Mouse (Mus musculus): Measurements from ENCODE around the gene Rab40c.
"Not testable (repeated sequence)": the region's sequence is repeated elsewhere in the genome, so short reads cannot be mapped to it uniquely, and the experiment has no call there.

The Rab40c gene

GRCm38 (mm10) chr17:25875171-25876136, 44.1 kb downstream of the Rab40c start:
- peak; percentile 82 for DNase-seq (ENCODE audit: low spot score)

GRCm38 (mm10) chr17:25874721-25875170, 44.8 kb downstream of the Rab40c start, which contains the start of gene Mettl26:
Gene Mettl26 (plus strand): TSS chr17:25875074.
- DNase-seq (ENCODE audit: low spot score) = peak; percentile 77

- no peak for DNase-seq (ENCODE audit: low spot score)
These were observed 45.3 kb downstream of the Rab40c start for GRCm38 (mm10) chr17:25874148-25874720.

- no peak for DNase-seq (ENCODE audit: low spot score)
These were observed 46.0 kb downstream of the Rab40c start for GRCm38 (mm10) chr17:25873405-25874147.

GRCm38 (mm10) chr17:25872676-25873075, 46.9 kb downstream of the Rab40c start:
- DNase-seq (ENCODE audit: low spot score) = no peak

- not testable (repeated sequence) for DNase-seq (ENCODE audit: low spot score)
These were observed 48.0 kb downstream of the Rab40c start for GRCm38 (mm10) chr17:25871566-25871965.

- no peak for DNase-seq (ENCODE audit: low spot score)
These were observed 49.6 kb downstream of the Rab40c start for GRCm38 (mm10) chr17:25869954-25870353.

GRCm38 (mm10) chr17:25869498-25869897, 50.0 kb downstream of the Rab40c start:
- no peak for DNase-seq (ENCODE audit: low spot score)

- DNase-seq (ENCODE audit: low spot score) = peak; percentile 84
These were observed 50.8 kb downstream of the Rab40c start, which contains the start of gene Mcrip2 for GRCm38 (mm10) chr17:25868601-25869191. Gene Mcrip2 (minus strand): TSS chr17:25868764.

GRCm38 (mm10) chr17:25867836-25868600, 51.5 kb downstream of the Rab40c start:
- DNase-seq (ENCODE audit: low spot score) = peak; percentile 86

GRCm38 (mm10) chr17:25867509-25867835, 52.1 kb downstream of the Rab40c start:
- DNase-seq (ENCODE audit: low spot score) = no peak

GRCm38 (mm10) chr17:25866172-25866571, 53.4 kb downstream of the Rab40c start:
- no peak for DNase-seq (ENCODE audit: low spot score)

- DNase-seq (ENCODE audit: low spot score) = no peak
These were observed 54.2 kb downstream of the Rab40c start for GRCm38 (mm10) chr17:25865288-25865687.

GRCm38 (mm10) chr17:25864311-25864710, 55.2 kb downstream of the Rab40c start:
- DNase-seq (ENCODE audit: low spot score) = no peak

GRCm38 (mm10) chr17:25863681-25864080, 55.8 kb downstream of the Rab40c start:
- DNase-seq (ENCODE audit: low spot score) = no peak

GRCm38 (mm10) chr17:25861704-25862612, 57.6 kb downstream of the Rab40c start:
- no peak for DNase-seq (ENCODE audit: low spot score)

GRCm38 (mm10) chr17:25860832-25861703, 58.5 kb downstream of the Rab40c start, which contains the start of gene Wdr90:
Gene Wdr90 (minus strand): TSS chr17:25861501.
- peak; percentile 88 for DNase-seq (ENCODE audit: low spot score)

GRCm38 (mm10) chr17:25860229-25860628, 59.3 kb downstream of the Rab40c start:
- no peak for DNase-seq (ENCODE audit: low spot score)

GRCm38 (mm10) chr17:25844396-25844901, 75.1 kb downstream of the Rab40c start, which contains the start of gene Rhot2:
Gene Rhot2 (minus strand): TSS chr17:25844851.
- peak; percentile 94 for DNase-seq (ENCODE audit: low spot score)

Measured in ovary, adult 18-20 months (tissue).